Mouse (Mus musculus) heart, adult 2 months (tissue): ENCODE results near the gene Zfp128.

Experiments
- CTCF ChIP-seq: fragments of 200-600 bp; IDR thresholded peaks from 2 replicates; pipeline ENCODE4 v1.8.1; 2022; ENCODE audit warnings: antibody characterized with exemption, mild to moderate bottlenecking, moderate library complexity
- EP300 ChIP-seq: fragments of 200-500 bp; IDR thresholded peaks from 2 replicates; pipeline ENCODE4 v1.6.1; 2011; ENCODE audit warnings: low read depth, low read length, control low read depth; ENCODE audit not compliant: insufficient read depth
- POLR2A ChIP-seq: fragments of 200-500 bp; IDR thresholded peaks from 2 replicates; pipeline ENCODE4 v1.6.1; 2011; ENCODE audit warnings: mild to moderate bottlenecking, low read depth, low read length, control low read depth; ENCODE audit not compliant: insufficient read depth

DNA sequence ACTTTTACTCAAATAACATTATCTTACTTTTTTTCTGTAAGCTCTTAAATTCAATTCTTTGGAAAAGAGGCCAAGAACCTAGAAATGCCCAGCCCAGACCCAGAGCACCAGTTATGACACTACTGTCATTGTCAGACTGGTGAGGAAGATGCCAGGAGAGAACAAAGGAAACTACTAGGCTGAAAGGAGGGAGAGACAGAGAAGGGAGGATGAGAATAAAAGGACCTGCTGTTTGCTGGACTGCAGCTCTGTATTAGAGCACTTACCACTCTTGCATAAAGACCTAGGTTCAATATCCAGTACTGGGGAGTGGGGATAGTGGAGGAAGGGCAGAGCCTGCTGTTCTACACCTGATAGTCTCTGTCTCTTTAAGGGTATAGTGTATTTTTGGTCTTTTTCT is 941 bp upstream of the Zfp128 start:
- no peak for TF ChIP-seq CTCF
- no peak for TF ChIP-seq POLR2A
- no peak for TF ChIP-seq EP300
